Mouse (Mus musculus) CD4-positive, CD25-positive, alpha-beta regulatory T cell, adult 2 months (primary cell): ENCODE data around the gene Sbno2.

Experiments
- DNase-seq: peaks from one replicate; pipeline ENCODE4 v3.0.0-alpha.2; 2012; ENCODE audit warnings: low read depth, low spot score

Gene Sbno2

GRCm38 (mm10) chr10:80123932-80124562 is 18.7 kb upstream of the Sbno2 start:
- no peak for DNase-seq

GRCm38 (mm10) chr10:80121639-80122038 is 16.3 kb upstream of the Sbno2 start:
- DNase-seq, result no peak

GRCm38 (mm10) chr10:80120146-80120545 is 14.8 kb upstream of the Sbno2 start:
- DNase-seq, result no peak

GRCm38 (mm10) chr10:80118552-80118951 is 13.2 kb upstream of the Sbno2 start:
- DNase-seq, result no peak

- DNase-seq, result peak; percentile 34
Measured at GRCm38 (mm10) chr10:80117736-80118135, 12.4 kb upstream of the Sbno2 start.

GRCm38 (mm10) chr10:80116927-80117691 is 11.7 kb upstream of the Sbno2 start:
- DNase-seq, result peak; percentile 36

- DNase-seq, result peak; percentile 48
Measured at GRCm38 (mm10) chr10:80116563-80116926, 11.2 kb upstream of the Sbno2 start.

- DNase-seq, result no peak
Measured at GRCm38 (mm10) chr10:80115944-80116335, 10.6 kb upstream of the Sbno2 start.

- peak; percentile 100 for DNase-seq
Measured at GRCm38 (mm10) chr10:80115290-80115943, 10.0 kb upstream of the Sbno2 start, which contains the start of gene Stk11. Gene Stk11 (plus strand): TSS chr10:80115803.

GRCm38 (mm10) chr10:80114341-80115284 is 9.2 kb upstream of the Sbno2 start:
- peak; percentile 91 for DNase-seq

GRCm38 (mm10) chr10:80107678-80108077 is 2.3 kb upstream of the Sbno2 start:
- no peak for DNase-seq

GRCm38 (mm10) chr10:80105926-80106325 is 555 bp upstream of the Sbno2 start:
- DNase-seq, result no peak

- DNase-seq, result no peak
Measured at GRCm38 (mm10) chr10:80104181-80104580, 1.2 kb downstream of the Sbno2 start.

- no peak for DNase-seq
Measured at GRCm38 (mm10) chr10:80103032-80103431, 2.3 kb downstream of the Sbno2 start.

GRCm38 (mm10) chr10:80102216-80102915 is 3.0 kb downstream of the Sbno2 start:
- DNase-seq, result peak; percentile 94

- no peak for DNase-seq
Measured at GRCm38 (mm10) chr10:80100982-80101381, 4.4 kb downstream of the Sbno2 start.

- DNase-seq, result no peak
Measured at GRCm38 (mm10) chr10:80098630-80099029, 6.7 kb downstream of the Sbno2 start.

GRCm38 (mm10) chr10:80097275-80097674 is 8.1 kb downstream of the Sbno2 start:
- no peak for DNase-seq

GRCm38 (mm10) chr10:80095547-80095946 is 9.8 kb downstream of the Sbno2 start:
- DNase-seq, result no peak

- DNase-seq, result no peak
Measured at GRCm38 (mm10) chr10:80094684-80095083, 10.7 kb downstream of the Sbno2 start.

GRCm38 (mm10) chr10:80094085-80094484 is 11.3 kb downstream of the Sbno2 start:
- no peak for DNase-seq
